Mouse (Mus musculus) hindbrain, postnatal 0 days (tissue): Measurements from ENCODE around the gene Fgf14. TPM values are rescaled to one million over a fixed set of nuclear protein-coding genes. Genes with fewer than 3 reads are reported as not detected.

Experiments
- ATAC-seq: fragments of 200-750 bp; cut with Nextera tagmentation; 2 replicates; pipeline ENCODE4 v1.8.0; 2017; ENCODE audit warnings: mild to moderate bottlenecking, moderate TSS enrichment, moderate library complexity
- DNase-seq: peaks from one replicate; pipeline ENCODE4 v3.0.0-alpha.2; 2015; ENCODE audit warnings: low spot score
- H3K27ac ChIP-seq: fragments of 300-500 bp; sonication (generic); 2 replicates; pipeline ENCODE4 v1.5.1; 2014; ENCODE audit warnings: mild to moderate bottlenecking
- H3K27me3 ChIP-seq: fragments of 300-500 bp; sonication (generic); 2 replicates; pipeline ENCODE4 v1.6.1; 2014; ENCODE audit warnings: low read length, mixed read lengths; ENCODE audit not compliant: insufficient read depth
- H3K36me3 ChIP-seq: fragments of 300-500 bp; sonication (generic); 2 replicates; pipeline ENCODE4 v1.6.1; 2014; ENCODE audit warnings: low read length, mixed read lengths; ENCODE audit not compliant: insufficient read depth
- H3K4me1 ChIP-seq: fragments of 300-500 bp; sonication (generic); 2 replicates; pipeline ENCODE4 v1.6.1; 2014; ENCODE audit warnings: antibody characterized with exemption, low read length, mixed read lengths; ENCODE audit not compliant: insufficient read depth
- H3K4me2 ChIP-seq: fragments of 300-500 bp; sonication (generic); 2 replicates; pipeline ENCODE4 v1.6.1; 2014; ENCODE audit warnings: low read depth, mild to moderate bottlenecking, low read length, moderate library complexity, mixed read lengths
- H3K4me3 ChIP-seq: fragments of 300-500 bp; sonication (generic); 2 replicates; pipeline ENCODE4 v1.5.1; 2014; ENCODE audit warnings: low read length
- H3K9ac ChIP-seq: fragments of 300-500 bp; sonication (generic); replicated peaks from 2 replicates; pipeline ENCODE4 v1.6.1; 2014; ENCODE audit warnings: mild to moderate bottlenecking, low read length, moderate library complexity, mixed read lengths
- H3K9me3 ChIP-seq: fragments of 300-500 bp; sonication (generic); 2 replicates; pipeline ENCODE4 v1.6.1; 2016; ENCODE audit warnings: low read length, mixed read lengths
- CTCF ChIP-seq: IDR thresholded peaks from 2 replicates; pipeline ENCODE4 v1.5.1; 2016; ENCODE audit warnings: antibody characterized with exemption, control low read depth, low read depth
- WGBS: fragments of 180-500 bp; shearing (Covaris S2); extraction: QIAGEN DNeasy Blood & Tissue Kit; methylation state at CpG from one replicate; pipeline ENCODE4 v1.1.7; 2014; 5-methylcytosine and 5-hydroxymethylcytosine counted together
- polyA plus RNA-seq: library from polyadenylated mRNA; unstranded; fragments of >200 nt; fragmentation: Nextera tagmentation; extraction: Ambion mirVana; gene quantifications from 2 replicates; pipeline ENCODE4 v1.2.1, GENCODE M21; 2015
- total RNA-seq: library from RNA; depleted of rRNA; stranded (reverse); fragments of >200 nt; gene quantifications from 2 replicates; pipeline ENCODE4 v1.2.3, GENCODE M21; 2014

Fgf14 gene
- total and polyA plus RNA-seq, 2 experiments from 2014 or later: 32.5 to 41.0 TPM

GRCm38 (mm10) chr14:124642822-124643221 is 34.1 kb downstream of the Fgf14 start:
- no peaks in the 10 kb centered on the region for H3K4me1 ChIP-seq
- DNase-seq: no peak
- no peak overlapping the region for H3K27ac ChIP-seq
- no peak for TF ChIP-seq CTCF
- H3K9me3 ChIP-seq: no peaks in the 10 kb centered on the region
- H3K4me3 ChIP-seq: no peak overlapping the region
- no peak overlapping the region for H3K9ac ChIP-seq
- no peak overlapping the region for H3K4me2 ChIP-seq
- H3K36me3 ChIP-seq: no peaks in the 10 kb centered on the region
- H3K27me3 ChIP-seq: no peaks in the 10 kb centered on the region
- no peak for ATAC-seq
- 75% methylated on average over 3 of the region's 3 CpGs for whole genome bisulfite sequencing

- Histone ChIP-seq H3K9me3 (no peaks in the 10 kb centered on the region), H3K36me3 (no peaks in the 10 kb centered on the region), H3K4me3 (no peak overlapping the region), H3K4me1 (no peaks in the 10 kb centered on the region), H3K27ac (no peak overlapping the region), H3K27me3 (no peaks in the 10 kb centered on the region), H3K9ac (no peak overlapping the region), H3K4me2 (no peak overlapping the region)
- WGBS: 36% methylated on average over 2 of the region's 2 CpGs
- TF ChIP-seq CTCF: no peak
- ATAC-seq: no peak
- peak; percentile 30 for DNase-seq
Observed at GRCm38 (mm10) chr14:124634881-124635280, 42.0 kb downstream of the Fgf14 start.

- no peaks in the 10 kb centered on the region for H3K9me3 ChIP-seq
- whole genome bisulfite sequencing: 60% methylated on average over 2 of the region's 2 CpGs
- no peak for TF ChIP-seq CTCF
- no peaks in the 10 kb centered on the region for H3K36me3 ChIP-seq
- ATAC-seq (no peak), DNase-seq (no peak)
- H3K27ac ChIP-seq: no peak overlapping the region
- no peaks in the 10 kb centered on the region for H3K4me1 ChIP-seq
- H3K9ac ChIP-seq: no peak overlapping the region
- no peak overlapping the region for H3K4me2 ChIP-seq
- H3K4me3 ChIP-seq: no peak overlapping the region
- H3K27me3 ChIP-seq: no peaks in the 10 kb centered on the region
Observed at GRCm38 (mm10) chr14:124613473-124613872, 63.5 kb downstream of the Fgf14 start.

- no peak overlapping the region for H3K27ac ChIP-seq
- no peaks in the 10 kb centered on the region for H3K9me3 ChIP-seq
- H3K4me2 ChIP-seq: no peak overlapping the region
- ATAC-seq: peak; percentile 56
- H3K27me3 ChIP-seq: no peaks in the 10 kb centered on the region
- H3K4me1 ChIP-seq: no peaks in the 10 kb centered on the region
- TF ChIP-seq CTCF: no peak
- DNase-seq: peak; percentile 25
- H3K4me3 ChIP-seq: no peak overlapping the region
- no peak overlapping the region for H3K9ac ChIP-seq
- 82% methylated on average over 2 of the region's 2 CpGs for WGBS
- H3K36me3 ChIP-seq: no peaks in the 10 kb centered on the region
Observed at GRCm38 (mm10) chr14:124606036-124606711, 70.8 kb downstream of the Fgf14 start.

- Histone ChIP-seq H3K4me3 (no peak overlapping the region), H3K27ac (no peak overlapping the region), H3K4me2 (no peak overlapping the region), H3K36me3 (no peaks in the 10 kb centered on the region), H3K9me3 (no peaks in the 10 kb centered on the region), H3K9ac (no peak overlapping the region), H3K4me1 (no peaks in the 10 kb centered on the region), H3K27me3 (no peaks in the 10 kb centered on the region)
- TF ChIP-seq CTCF: no peak
- ATAC-seq (no peak), DNase-seq (no peak)
- 94% methylated on average over 1 of the region's 1 CpGs for WGBS
Observed at GRCm38 (mm10) chr14:124605031-124605743, 71.7 kb downstream of the Fgf14 start.

GRCm38 (mm10) chr14:124576571-124576970 is 100.4 kb downstream of the Fgf14 start:
- H3K27ac ChIP-seq: no peak overlapping the region
- ATAC-seq (no peak), DNase-seq (no peak)
- no peaks in the 10 kb centered on the region for H3K9me3 ChIP-seq
- no peak overlapping the region for H3K4me2 ChIP-seq
- no peak for TF ChIP-seq CTCF
- 53% methylated on average over 1 of the region's 1 CpGs for WGBS
- no peak overlapping the region for H3K9ac ChIP-seq
- no peaks in the 10 kb centered on the region for H3K36me3 ChIP-seq
- H3K4me3 ChIP-seq: no peak overlapping the region
- no peaks in the 10 kb centered on the region for H3K4me1 ChIP-seq
- H3K27me3 ChIP-seq: no peaks in the 10 kb centered on the region
